Mouse (Mus musculus): ENCODE results near the gene Grin2b.

DNA sequence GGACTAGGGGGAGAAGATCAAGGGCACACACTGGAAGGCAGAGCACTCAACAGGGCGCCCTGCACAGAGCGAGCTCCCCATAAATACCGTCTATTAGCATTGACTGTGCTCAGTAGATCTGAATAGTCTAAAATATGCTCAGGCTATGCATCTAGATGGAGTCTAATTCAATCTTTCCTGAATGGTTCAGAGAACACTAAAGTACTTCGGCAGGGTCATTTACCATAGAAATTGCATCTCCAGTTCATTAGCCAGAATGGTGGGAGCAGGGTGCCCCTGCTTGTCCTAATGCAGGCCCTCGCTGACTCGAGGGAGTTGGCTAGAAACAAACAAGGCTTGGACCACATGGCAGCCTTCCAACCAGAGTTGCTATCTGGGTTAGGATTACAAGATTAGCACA lies 64.1 kb downstream of the Grin2b start:
- no peak for TF ChIP-seq GATA1 (IDR thresholded peaks at IDR 0.05; ENCODE audit: low read length)
- TF ChIP-seq TAL1 (IDR thresholded peaks at IDR 0.05; ENCODE audit: low read length), result no peak

Data from erythroblast, embryonic 14.5 days (primary cell).